Mouse (Mus musculus) liver, embryonic 18 days (tissue): ENCODE data around the gene Smlr1. TPM values are rescaled to one million over a fixed set of nuclear protein-coding genes. Genes with fewer than 3 reads are reported as not detected.

Experiments
- polyA plus RNA-seq: library from polyadenylated mRNA; depleted of rRNA; stranded (reverse); fragments of >200 nt; gene quantifications from 2 replicates; pipeline ENCODE4 v1.2.3, GENCODE M21; 2012; rRNA removed

Smlr1 gene
- 72.4 and 86.4 TPM in 2 replicates for polyA plus RNA-seq

GRCm38 (mm10) chr10:25535891-25536331 is at the start of gene Smlr1:
Gene Smlr1, minus strand, starts transcription at chr10:25536267.

Other genes starting within 250 kb of the Smlr1 start
- gene Akap7, start 228.4 kb downstream of the Smlr1 start, polyA plus RNA-seq = 9.1 and 9.5 TPM in 2 replicates
- gene Epb41l2, start 176.5 kb downstream of the Smlr1 start, polyA plus RNA-seq = 20.9 and 23.2 TPM in 2 replicates